Mouse (Mus musculus) forebrain, embryonic 14.5 days (tissue): ENCODE measurements around the gene Pank2. TPM values are rescaled to one million over a fixed set of nuclear protein-coding genes. Genes with fewer than 3 reads are reported as not detected.
"Not testable (repeated sequence)": the region's sequence is repeated elsewhere in the genome, so short reads cannot be mapped to it uniquely, and the experiment has no call there.

Experiments
- ATAC-seq: fragments of 200-750 bp; cut with Nextera tagmentation; 2 replicates; pipeline ENCODE4 v1.8.0; 2017; ENCODE audit warnings: mild to moderate bottlenecking, moderate library complexity
- DNase-seq: peaks from one replicate; pipeline ENCODE4 v3.0.0-alpha.2; 2015; ENCODE audit warnings: low spot score
- H3K27ac ChIP-seq: fragments of 300-500 bp; sonication (generic); 2 replicates; pipeline ENCODE4 v1.5.1; 2014; ENCODE audit warnings: low read depth, mild to moderate bottlenecking, control low read depth, low read length, moderate library complexity
- H3K27me3 ChIP-seq: fragments of 300-500 bp; sonication (generic); replicated peaks from 2 replicates; pipeline ENCODE4 v1.6.1; 2014; ENCODE audit warnings: low read length, control low read depth, mixed read lengths; ENCODE audit not compliant: control insufficient read depth, insufficient read depth
- H3K36me3 ChIP-seq: fragments of 300-500 bp; sonication (generic); 2 replicates; pipeline ENCODE4 v1.6.1; 2014; ENCODE audit warnings: low read length, control low read depth; ENCODE audit not compliant: control insufficient read depth, insufficient read depth
- H3K4me1 ChIP-seq: fragments of 300-500 bp; sonication (generic); 2 replicates; pipeline ENCODE4 v1.6.1; 2014; ENCODE audit warnings: antibody characterized with exemption, low read length, control low read depth; ENCODE audit not compliant: control insufficient read depth, insufficient read depth
- H3K4me2 ChIP-seq: fragments of 300-500 bp; sonication (generic); 2 replicates; pipeline ENCODE4 v1.6.1; 2014; ENCODE audit warnings: mild to moderate bottlenecking, control low read depth, low read length
- H3K4me3 ChIP-seq: fragments of 300-500 bp; sonication (generic); 2 replicates; pipeline ENCODE4 v1.5.1; 2014; ENCODE audit warnings: low read depth, low read length, control low read depth
- H3K9ac ChIP-seq: fragments of 300-500 bp; sonication (generic); 2 replicates; pipeline ENCODE4 v1.6.1; 2014; ENCODE audit warnings: mild to moderate bottlenecking, low read length, control low read depth, moderate library complexity
- H3K9me3 ChIP-seq: fragments of 300-500 bp; sonication (generic); replicated peaks from 2 replicates; pipeline ENCODE4 v1.6.1; 2016; ENCODE audit warnings: low read length, control low read depth, mixed read lengths; ENCODE audit not compliant: control insufficient read depth
- WGBS: fragments of 180-500 bp; shearing (Covaris S2); extraction: QIAGEN DNeasy Blood & Tissue Kit; methylation state at CpG from one replicate; pipeline ENCODE4 v1.1.7; 2014; 5-methylcytosine and 5-hydroxymethylcytosine counted together
- polyA plus RNA-seq: library from polyadenylated mRNA; unstranded; fragments of >200 nt; fragmentation: Nextera tagmentation; extraction: Ambion mirVana; gene quantifications from 2 replicates; pipeline ENCODE4 v1.2.1, GENCODE M21; 2014

Gene Pank2
- polyA plus RNA-seq, 1 experiment from 2014 or later = 29.4 TPM

DNA sequence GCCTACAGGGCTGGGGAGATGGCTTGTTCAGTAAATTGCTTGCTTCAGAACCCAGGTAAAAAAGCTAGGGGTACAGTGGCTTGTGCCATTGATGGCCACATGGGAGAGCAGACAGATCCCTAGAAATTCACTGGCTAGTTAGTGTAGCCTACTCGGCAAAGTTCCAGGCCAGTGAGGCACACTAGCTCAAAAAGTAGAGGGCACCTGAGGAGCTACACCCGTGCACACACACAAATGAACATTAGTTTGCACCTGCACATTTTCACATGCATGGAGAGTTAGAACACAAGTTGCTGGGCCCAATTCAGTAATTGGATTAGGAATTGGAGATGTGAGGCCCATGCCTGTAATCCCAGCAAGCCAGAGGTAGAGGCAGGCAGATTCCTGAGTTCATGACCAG, 2.8 kb downstream of the Pank2 start:
- H3K4me1 ChIP-seq = peaks cover 17% of the 10 kb centered on the region
- H3K36me3 ChIP-seq = peaks cover 2% of the 10 kb centered on the region; the same call in 1 of the 2 replicates
- DNase-seq (no peak), ATAC-seq (no peak)
- no peaks in the 10 kb centered on the region for H3K9me3 ChIP-seq
- WGBS = 82% methylated on average over 2 of the region's 2 CpGs
- H3K4me3 ChIP-seq = no peak overlapping the region
- peak overlapping the region; percentile 81; the same call in 1 of the 2 replicates for H3K4me2 ChIP-seq
- no peak overlapping the region for H3K9ac ChIP-seq
- no peaks in the 10 kb centered on the region for H3K27me3 ChIP-seq
- H3K27ac ChIP-seq = no peak overlapping the region

GRCm38 (mm10) chr2:131275493-131275892, 13.2 kb downstream of the Pank2 start:
- DNase-seq (no peak), ATAC-seq (no peak)
- no peaks in the 10 kb centered on the region for H3K27me3 ChIP-seq
- H3K36me3 ChIP-seq = peaks cover 62% of the 10 kb centered on the region
- 97% methylated on average over 3 of the region's 3 CpGs for WGBS
- no peak overlapping the region for H3K4me2 ChIP-seq
- no peak overlapping the region for H3K27ac ChIP-seq
- H3K4me1 ChIP-seq = no peaks in the 10 kb centered on the region
- H3K4me3 ChIP-seq = no peak overlapping the region
- H3K9me3 ChIP-seq = no peaks in the 10 kb centered on the region
- no peak overlapping the region for H3K9ac ChIP-seq

- Histone ChIP-seq H3K9ac (no peak overlapping the region), H3K9me3 (no peaks in the 10 kb centered on the region), H3K27me3 (no peaks in the 10 kb centered on the region), H3K4me3 (no peak overlapping the region), H3K36me3 (peaks cover 74% of the 10 kb centered on the region), H3K4me2 (no peak overlapping the region), H3K27ac (no peak overlapping the region), H3K4me1 (no peaks in the 10 kb centered on the region)
- 93% methylated on average over 5 of the region's 5 CpGs for WGBS
- ATAC-seq = no peak
- DNase-seq = no peak
These were observed 14.4 kb downstream of the Pank2 start for GRCm38 (mm10) chr2:131276722-131277121.

GRCm38 (mm10) chr2:131281596-131281995, 19.3 kb downstream of the Pank2 start:
- no peak overlapping the region for H3K4me2 ChIP-seq
- ATAC-seq (no peak), DNase-seq (no peak)
- H3K9me3 ChIP-seq = no peaks in the 10 kb centered on the region
- H3K27me3 ChIP-seq = no peaks in the 10 kb centered on the region
- peaks cover 69% of the 10 kb centered on the region for H3K36me3 ChIP-seq
- WGBS = 100% methylated on average over 1 of the region's 1 CpGs
- H3K27ac ChIP-seq = no peak overlapping the region
- H3K4me3 ChIP-seq = no peak overlapping the region
- no peaks in the 10 kb centered on the region for H3K4me1 ChIP-seq
- no peak overlapping the region for H3K9ac ChIP-seq

- DNase-seq (no peak), ATAC-seq (no peak)
- Histone ChIP-seq H3K9ac (no peak overlapping the region), H3K4me1 (no peaks in the 10 kb centered on the region), H3K9me3 (no peaks in the 10 kb centered on the region), H3K4me2 (no peak overlapping the region), H3K27ac (no peak overlapping the region), H3K27me3 (no peaks in the 10 kb centered on the region), H3K36me3 (peaks cover 60% of the 10 kb centered on the region), H3K4me3 (no peak overlapping the region)
- WGBS = 90% methylated on average over 1 of the region's 1 CpGs
These were observed 24.0 kb downstream of the Pank2 start for GRCm38 (mm10) chr2:131286276-131286675.

DNA sequence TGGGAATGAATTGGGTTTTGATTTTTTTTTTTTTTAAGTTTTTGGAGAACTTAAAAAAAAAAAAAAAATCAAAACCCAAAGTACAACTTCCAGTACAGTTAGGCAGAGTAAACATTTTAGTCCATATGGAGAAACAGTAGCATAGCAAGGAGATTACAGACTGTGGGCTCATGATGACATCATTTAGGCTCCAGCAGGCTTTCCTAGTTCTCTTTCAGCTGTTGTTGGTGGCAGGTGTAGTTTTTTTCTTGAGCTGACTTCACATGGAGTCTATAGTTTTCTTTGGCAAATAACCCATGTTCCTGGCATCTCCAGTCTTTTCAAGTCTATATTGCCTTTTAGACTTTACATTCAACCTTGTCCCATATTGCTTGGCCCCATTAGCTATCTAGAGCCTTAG, 28.4 kb downstream of the Pank2 start:
- H3K36me3 ChIP-seq = peaks cover 73% of the 10 kb centered on the region
- H3K4me1 ChIP-seq = no peaks in the 10 kb centered on the region
- no peaks in the 10 kb centered on the region for H3K27me3 ChIP-seq
- no peak overlapping the region for H3K9ac ChIP-seq
- H3K4me2 ChIP-seq = no peak overlapping the region
- no peak overlapping the region for H3K4me3 ChIP-seq
- H3K27ac ChIP-seq = no peak overlapping the region
- ATAC-seq = no peak
- DNase-seq = no peak
- no peaks in the 10 kb centered on the region for H3K9me3 ChIP-seq

GRCm38 (mm10) chr2:131296746-131297261, 34.5 kb downstream of the Pank2 start:
- ATAC-seq (no peak), DNase-seq (no peak)
- H3K9me3 ChIP-seq = no peaks in the 10 kb centered on the region
- H3K9ac ChIP-seq = no peak overlapping the region
- WGBS = 88% methylated on average over 2 of the region's 2 CpGs
- no peak overlapping the region for H3K4me3 ChIP-seq
- no peak overlapping the region for H3K4me2 ChIP-seq
- no peaks in the 10 kb centered on the region for H3K4me1 ChIP-seq
- H3K27ac ChIP-seq = no peak overlapping the region
- no peaks in the 10 kb centered on the region for H3K27me3 ChIP-seq
- peaks cover 82% of the 10 kb centered on the region for H3K36me3 ChIP-seq

GRCm38 (mm10) chr2:131298674-131299073, 36.4 kb downstream of the Pank2 start:
- 52% methylated on average over 7 of the region's 7 CpGs for WGBS
- not testable (repeated sequence) for H3K9ac ChIP-seq, H3K4me1 ChIP-seq, H3K27ac ChIP-seq, DNase-seq, H3K4me2 ChIP-seq, ATAC-seq, H3K27me3 ChIP-seq, H3K4me3 ChIP-seq, H3K9me3 ChIP-seq
- H3K36me3 ChIP-seq = peaks cover 83% of the 10 kb centered on the region

GRCm38 (mm10) chr2:131300485-131300884, 38.2 kb downstream of the Pank2 start:
- H3K4me2 ChIP-seq = no peak overlapping the region
- no peaks in the 10 kb centered on the region for H3K4me1 ChIP-seq
- H3K9ac ChIP-seq = no peak overlapping the region
- no peak overlapping the region for H3K4me3 ChIP-seq
- DNase-seq = no peak
- no peak for ATAC-seq
- no peak overlapping the region for H3K27ac ChIP-seq
- no peaks in the 10 kb centered on the region for H3K9me3 ChIP-seq
- H3K36me3 ChIP-seq = peaks cover 76% of the 10 kb centered on the region
- WGBS = 84% methylated on average over 2 of the region's 2 CpGs
- H3K27me3 ChIP-seq = no peaks in the 10 kb centered on the region
